Mouse (Mus musculus) kidney, postnatal 36 days (tissue): Measurements from ENCODE around the gene Tbcel.

Experiments
- DNase-seq, 2 experiments: peaks; one replicate each; pipeline ENCODE4 v3.0.0; 2021 to 2022; ENCODE audit warnings: mixed read lengths in 2 of 2

Gene Tbcel

DNA sequence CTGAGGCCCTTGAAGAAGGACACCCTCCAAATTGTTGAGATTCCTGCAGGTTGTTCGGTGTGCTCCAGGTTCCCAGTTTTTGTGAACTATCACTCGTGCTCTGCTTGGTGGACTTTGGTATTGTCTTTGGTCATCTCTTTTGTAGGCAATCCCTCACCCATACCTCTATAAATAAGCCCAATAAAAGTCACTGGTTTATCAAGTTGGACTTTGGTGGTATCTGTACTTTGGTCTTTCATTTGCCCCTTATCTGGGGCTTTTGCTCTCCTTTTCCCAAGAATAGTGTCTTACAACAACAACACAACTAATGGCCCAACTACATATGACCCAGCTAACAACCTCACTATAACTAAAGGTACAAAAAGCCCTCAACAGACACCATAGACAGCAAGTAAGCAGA, 66.4 kb downstream of the Tbcel start:
- DNase-seq: no peak

DNA sequence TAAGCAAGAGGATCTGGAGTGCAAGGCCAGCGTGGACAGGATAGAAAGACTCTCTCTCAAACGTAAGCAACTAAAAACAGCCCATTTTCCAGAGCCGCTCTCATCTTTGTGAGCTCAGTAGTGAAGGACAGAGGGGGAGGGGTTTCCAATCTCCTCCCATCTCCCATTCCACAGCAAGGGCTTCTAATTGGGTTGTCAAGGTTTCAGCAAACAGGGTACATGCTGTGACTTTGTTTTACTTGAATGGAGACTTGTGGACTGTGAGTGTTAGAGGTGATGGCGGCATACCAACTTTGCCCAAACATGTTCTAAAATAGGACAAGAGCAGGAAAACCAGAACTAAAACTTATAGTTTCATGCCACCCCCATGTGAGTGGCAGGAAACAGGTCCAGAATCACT, 68.2 kb downstream of the Tbcel start:
- no peak for DNase-seq

DNA sequence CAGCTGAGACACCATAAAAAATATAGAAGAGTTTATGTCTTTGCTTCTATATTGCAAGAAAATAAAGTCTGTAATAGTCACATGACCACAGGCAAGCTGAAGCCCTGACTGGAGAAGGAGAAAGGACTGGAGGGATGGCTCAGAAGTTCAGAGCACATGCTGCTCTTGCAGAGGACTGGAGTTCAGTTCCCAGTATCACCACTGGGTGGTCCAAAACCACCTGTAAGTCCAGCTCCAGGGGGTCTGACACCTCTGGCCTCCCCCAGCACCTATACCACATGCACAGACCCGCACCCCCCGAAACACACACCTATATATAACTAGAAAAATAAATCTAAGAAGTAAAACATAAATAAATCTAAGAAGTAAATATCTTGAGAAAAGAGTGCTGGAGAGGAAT, 75.5 kb downstream of the Tbcel start:
- peak in 1 of 2 experiments; percentile 44 for DNase-seq

DNA sequence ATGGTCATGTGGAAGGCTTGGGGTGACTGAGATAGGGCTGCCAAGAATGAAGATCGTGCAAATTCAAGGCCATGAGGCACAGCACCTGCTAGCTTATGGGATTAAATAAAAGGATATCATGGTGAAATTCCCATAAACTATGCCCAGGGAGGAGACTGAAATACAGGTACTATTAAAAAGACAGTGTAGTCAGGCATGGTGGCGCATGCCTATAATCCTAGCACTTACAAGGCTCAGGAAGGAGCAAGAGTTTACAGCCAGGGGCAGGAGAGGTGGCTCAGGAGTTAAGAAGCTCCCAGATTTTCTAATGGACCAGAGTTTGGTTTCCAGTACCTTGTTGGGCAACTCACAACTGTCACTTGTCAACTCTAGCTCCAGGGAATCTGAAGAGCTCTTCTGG, 76.0 kb downstream of the Tbcel start:
- DNase-seq: no peak

DNA sequence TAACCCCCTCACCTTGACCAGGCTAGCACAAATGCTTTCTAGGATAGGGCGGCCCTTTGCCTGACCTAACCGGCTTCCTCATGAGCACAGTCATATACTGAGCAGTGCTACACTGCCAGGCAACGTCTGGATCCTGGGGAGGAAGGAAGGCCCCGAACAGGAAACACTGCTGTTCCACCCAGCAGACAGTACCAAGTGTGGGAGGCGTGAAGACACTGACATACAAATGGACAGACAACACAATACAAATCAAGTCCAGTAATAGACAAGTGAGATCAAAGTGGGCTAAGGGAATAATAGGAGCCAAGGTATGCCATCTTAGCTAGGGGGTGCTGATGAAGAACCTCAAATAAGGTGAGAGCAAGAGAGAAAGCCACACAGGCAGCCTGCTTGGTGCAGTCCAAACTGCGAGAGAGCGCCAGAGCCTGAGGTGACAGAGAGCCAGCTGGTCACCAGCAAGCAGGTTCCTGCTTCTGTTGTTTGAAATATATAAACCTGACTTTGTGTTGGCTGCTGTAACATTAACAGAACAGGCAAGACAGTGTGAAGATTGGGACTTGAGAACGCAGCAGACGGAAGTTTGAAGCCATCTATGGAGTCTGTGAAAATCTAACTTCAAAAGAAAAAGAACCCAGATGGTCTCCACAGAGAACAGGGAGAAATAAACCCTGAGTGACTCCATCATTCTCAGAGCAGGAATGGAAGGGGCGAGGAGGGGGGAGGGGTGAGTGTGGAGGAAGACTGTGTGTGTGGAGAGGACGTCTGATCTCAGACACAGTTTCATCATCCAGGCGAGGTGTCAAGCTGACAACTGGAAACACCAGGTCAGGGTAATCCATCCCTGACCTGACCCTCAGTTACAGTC, 79.3 kb downstream of the Tbcel start:
- DNase-seq: peak; percentile 43 to 48

DNA sequence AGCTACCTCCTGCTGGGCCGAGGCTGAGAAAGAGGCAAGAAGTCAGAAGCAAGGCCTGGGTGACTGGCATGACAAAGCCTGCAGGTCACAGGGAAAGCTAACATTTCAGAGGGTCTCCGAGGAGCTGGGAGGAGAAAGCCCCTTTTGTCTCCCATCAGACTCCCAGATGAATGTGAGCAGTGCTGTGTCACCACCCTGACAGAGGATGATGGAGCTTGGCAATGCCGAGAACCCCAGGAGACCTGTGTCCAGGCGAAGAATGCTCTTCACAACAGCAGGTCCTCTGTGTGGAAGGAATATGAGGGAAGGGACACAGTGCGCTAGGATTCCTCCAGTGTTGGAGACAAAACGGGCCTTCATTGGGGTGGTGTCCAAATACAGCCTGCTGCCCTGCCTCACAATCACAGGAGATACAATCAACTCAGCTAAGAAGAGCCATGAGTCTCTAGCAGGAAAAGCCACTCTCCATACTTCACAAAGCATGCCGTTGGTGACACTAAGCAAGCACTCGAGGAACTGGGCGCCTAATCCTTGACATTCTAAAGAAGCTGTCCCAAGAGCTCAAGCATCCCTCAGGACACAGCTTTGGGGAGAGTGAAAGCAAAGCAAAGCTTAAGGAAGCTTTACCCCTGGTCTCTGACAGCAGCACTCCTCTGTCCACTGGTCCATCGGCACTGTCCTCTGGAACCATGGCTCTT, 80.8 kb downstream of the Tbcel start:
- DNase-seq: no peak

DNA sequence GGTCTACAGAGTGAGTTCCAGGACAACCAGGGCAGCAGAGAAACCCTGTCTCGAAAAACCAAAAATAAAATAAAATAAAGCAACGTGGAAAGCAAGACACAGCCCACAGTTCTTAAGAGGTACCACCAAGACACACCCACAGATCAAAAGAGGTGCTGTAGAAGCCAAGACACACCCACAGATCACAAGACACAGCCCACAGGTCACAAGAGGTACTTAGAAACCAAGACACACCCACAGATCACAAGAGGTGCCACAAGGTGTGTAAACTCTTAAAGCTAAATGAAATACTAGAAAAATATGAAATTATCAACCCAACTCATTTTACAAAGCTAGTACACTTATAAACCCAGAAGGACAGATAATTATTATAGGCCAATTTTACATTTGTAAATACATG, 84.0 kb downstream of the Tbcel start:
- no peak for DNase-seq

DNA sequence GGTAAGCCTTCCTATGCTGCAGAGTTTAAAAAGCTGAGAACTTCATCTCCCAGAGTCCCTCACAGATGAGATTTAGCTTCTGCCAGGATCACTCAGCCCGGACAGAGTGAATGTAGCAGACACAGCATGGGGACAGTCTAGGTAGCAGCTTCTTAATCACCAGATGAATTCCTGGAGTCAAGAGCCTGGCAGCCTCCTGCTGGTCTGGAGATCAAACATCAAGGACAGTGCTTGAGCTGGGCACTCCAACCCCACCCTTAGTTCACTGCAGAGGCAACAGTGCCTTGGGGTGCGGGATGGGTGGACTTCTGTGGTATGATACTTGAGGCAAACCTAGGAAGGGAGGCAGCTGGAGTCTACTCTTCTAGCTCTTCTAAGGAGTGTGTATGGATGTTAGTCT, 87.9 kb downstream of the Tbcel start:
- no peak for DNase-seq

DNA sequence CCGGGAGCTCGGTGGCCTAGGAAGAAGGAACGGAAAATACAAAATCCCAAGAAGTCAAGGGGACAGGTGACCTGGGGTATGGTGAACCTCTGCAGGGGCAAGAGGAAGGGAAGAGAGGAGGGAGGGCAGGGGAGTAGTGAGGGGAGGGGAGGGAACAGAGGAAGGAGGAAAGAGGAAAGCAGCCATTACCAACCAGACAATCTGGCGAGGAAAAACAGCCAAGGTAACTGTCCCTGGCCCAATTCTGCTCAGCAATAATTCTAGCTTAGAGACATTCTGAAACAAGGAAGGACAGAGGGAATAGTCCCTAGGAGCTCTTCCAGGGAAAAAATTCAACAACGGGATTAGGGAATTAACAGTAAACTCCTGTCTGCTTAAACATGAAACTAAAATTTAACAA, 88.8 kb downstream of the Tbcel start:
- no peak for DNase-seq

DNA sequence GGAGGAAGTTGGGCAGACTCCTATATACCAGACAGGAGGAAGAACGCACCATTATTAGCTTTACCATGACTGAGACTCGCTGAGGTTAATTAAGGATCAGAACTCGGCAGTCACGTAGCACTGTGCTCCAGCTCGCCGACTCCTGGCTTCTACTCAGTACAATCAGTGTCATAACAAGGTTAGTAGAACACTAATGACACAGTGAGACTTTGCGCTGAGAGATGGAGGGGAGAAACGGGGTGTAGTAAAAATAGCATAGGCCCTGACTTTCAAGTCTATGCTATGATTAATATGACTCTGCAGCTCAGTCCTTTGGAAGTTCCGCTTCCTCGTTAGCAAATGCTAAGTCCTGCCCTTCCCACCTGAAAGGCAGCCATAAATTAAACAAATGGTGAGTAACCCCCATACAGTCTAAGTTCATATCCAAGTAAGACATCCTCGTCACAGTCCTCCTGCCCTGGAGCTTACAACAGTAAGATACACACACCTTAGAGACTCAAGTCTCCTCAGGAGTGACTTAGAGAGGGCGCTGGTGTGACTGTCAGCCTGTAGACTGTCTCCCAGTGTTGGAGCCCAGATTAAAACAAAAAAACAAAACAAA, 90.2 kb downstream of the Tbcel start:
- DNase-seq: no peak

DNA sequence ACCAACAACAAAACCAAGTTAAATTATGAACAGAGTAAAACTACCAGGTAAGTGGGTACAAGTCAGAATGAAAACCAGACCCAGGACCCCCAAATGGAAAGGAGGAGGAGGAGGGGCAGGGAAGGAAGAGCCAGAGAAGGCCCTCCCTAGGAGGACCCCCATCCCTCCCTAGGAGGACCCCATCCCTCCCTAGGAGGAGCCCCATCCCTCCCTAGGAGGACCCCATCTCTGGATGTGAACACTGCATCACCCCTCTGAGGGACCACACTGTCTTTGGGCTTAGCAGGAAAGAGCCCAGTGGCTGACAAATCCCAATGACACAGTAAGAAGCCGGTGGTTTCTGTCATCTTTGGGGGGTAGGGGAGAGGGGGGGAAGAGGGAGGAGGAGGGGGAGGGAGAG, 92.4 kb downstream of the Tbcel start:
- no peak for DNase-seq

DNA sequence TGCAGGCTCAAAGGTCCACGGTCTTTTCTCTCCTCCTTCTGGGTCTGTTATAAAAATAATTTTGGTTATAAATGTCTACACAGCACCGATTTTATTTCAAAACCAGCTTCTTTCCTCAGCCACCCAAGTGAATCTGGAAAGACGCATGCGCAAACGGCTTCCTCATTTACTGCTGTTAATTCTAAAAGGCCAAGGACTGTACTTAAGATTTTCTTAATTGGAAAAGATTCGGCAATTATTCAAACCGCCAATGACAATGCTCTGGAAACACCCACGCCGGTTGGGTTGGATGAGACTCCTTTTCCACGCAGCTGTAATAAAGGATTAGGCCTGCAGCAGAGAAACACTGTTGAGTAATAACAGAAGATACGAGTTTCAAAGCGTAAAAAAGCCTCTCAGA, 94.3 kb downstream of the Tbcel start:
- no peak for DNase-seq

DNA sequence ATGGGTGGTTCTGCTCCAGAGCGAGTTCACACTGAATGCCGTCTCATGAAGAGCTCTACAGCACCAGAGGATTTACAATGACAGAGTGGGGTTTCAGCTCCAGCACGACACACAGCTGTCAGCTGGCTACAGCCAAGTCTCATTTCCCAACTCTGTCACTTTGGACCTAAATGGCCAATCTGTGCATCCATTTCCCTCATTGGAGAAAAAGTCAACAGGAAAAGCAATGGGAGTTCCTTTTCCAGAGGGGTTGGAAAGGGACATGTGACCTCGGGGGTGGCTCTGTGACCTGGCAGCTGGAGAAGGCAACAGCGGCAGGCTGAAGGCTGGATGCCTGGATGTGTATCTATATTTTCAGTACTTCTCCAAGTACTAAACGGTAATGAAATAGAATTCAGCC, 96.3 kb downstream of the Tbcel start:
- DNase-seq: peak in 1 of 2 experiments; percentile 13

DNA sequence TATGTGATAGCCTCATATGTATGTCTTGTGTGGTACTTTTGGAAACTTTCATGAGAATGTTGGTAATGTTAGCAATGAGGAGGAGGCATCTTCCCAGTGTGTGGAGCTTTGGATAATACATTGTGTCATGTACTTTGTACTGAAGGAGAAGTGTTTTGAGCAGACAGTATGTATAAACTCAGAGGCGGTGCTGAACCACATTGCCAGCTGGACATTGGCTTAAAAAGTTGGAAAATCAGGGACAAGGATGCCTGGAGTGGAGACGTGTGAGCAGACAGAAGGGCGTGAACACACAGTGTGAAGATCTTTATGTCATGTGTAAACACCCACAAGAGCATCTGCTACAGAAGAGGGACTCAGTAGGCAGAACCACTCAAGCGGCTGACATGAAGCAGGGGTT, 101.9 kb downstream of the Tbcel start:
- no peak for DNase-seq

DNA sequence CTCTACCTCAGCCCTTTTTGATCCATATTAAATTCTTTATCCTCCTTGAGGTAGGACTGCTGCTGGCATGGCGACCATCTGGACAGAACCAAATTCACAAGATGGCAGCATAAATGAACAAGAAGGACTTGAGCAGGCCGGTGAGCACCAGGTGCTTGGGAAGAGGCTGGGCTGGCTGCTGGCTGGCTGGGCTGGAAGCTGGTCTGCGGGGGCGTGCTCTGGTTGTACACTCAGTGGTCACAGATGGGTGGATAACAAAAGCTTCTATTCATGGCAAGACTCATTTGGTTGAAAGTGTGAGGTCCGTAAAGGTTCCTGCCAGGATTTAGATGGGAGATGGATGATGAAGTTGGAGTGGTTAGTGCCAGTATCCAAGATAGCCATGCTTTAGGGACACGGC, 106.1 kb downstream of the Tbcel start:
- no peak for DNase-seq

DNA sequence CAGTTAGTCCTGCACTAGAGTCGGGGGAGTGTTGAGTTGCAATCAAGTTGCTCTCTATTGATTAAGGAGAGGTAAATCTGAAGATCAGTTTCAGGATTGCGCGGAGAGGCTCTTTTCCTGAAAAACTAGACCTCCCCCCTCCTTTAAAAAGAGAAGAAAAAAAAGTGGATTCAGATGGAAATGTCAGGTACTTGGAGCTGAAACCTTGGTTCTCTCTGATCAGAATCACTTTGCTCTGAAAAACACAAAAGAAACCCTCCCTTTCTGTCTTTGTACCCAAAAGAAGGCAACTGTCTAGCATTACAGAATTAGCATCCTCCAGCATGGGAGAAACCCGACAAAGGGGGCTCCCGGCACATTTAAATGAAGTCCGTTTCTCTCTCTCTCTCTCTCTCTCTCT, 107.8 kb downstream of the Tbcel start, which contains the start of gene Tecta:
Gene Tecta (minus strand): TSS at position 101 of the 400 bp plus-strand sequence.
- no peak for DNase-seq

DNA sequence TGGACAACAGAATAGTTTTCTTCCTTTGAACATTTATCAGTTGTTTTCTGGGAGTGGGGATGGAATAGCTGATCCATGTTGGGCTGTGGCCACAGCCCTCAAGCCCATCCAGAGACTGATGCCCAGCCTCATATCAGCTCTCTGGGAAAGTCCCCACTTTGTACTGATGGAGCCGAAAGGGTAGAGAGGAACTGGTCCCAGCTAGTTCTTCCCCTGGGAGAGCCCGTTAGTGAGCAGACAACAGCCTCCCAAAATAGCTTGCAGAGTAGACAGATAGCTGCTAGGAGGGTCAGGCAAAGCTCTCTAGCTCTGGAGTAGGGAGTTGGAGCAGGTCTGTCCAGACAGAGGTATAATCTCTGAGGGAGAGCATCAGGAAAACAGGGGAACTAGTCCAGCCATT, 111.5 kb downstream of the Tbcel start:
- DNase-seq: no peak

DNA sequence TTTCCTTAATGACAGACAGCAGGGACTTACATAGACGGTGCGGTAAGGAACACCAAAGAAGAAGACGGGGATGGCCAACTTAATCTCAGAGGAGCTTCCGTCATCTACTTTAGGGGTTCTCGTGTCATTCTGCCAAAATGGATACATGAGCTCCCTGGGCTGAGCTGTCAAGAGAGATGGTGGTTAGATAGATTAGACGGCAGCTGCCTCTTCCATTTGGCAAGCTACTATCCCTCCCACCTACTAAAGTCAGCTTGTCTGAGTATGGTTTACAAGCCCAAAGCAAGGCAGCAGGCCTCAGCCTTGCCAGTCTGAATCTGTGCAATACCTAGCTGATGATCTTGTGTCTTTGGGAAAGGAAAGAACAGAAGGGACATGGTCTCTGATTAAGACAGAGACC, 112.7 kb downstream of the Tbcel start:
- DNase-seq: no peak

DNA sequence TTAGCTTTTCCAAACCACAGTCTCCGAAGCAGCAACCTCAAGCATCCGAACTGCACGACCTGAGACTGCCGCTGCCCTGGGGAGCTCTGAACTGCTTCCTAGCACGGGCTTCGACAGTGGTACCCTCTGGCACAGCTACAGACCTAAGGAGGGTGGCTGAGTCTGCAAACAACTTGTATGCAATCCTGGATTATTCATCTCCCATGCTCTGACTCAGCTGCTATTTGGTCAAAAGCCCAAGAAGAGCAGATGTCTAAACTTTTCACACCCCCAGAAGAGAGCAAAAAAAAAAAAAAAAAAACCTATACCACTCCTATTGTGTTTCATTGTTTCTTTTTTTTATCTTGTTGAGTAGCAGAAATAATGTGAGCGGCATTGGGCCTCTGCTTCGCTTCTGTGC, 113.3 kb downstream of the Tbcel start:
- DNase-seq: no peak

DNA sequence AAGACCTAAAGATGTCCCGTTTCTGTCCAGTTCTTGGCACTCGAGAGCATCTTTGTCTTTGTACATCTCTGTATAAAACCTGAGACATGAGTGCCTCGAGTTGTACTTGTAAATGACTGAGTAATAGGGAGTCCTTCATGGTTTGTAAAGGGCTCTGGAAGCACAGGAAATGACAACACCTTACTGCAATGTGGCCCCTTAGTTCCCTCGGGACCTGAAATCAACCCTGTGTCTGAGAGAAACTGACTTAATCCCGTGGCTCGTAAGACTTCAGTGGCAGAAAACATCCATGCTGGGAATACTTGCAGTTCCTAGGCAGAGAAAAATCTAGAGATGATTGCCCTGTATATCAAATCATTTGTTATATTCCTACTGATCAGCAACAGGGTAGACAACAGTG, 114.7 kb downstream of the Tbcel start:
- DNase-seq: no peak

DNA sequence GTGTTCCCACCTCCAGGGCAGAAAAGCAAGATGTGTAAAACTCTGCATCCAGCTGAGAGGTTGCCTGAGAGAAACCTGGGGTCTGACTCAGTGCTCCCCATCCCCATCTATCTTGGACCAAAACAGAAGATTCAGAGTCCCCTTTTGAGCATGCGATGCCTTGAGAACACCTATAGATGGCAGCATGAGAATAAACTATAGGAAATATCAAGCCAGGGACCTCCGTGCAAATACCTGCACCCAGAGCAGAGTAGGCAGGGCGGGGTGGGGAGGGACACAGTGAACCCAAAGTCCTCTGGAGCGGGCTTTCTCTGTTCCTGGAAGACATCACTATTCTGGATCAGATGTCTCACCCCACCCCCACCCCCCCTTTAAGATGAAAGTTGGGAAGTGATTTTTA, 119.1 kb downstream of the Tbcel start:
- DNase-seq: no peak

DNA sequence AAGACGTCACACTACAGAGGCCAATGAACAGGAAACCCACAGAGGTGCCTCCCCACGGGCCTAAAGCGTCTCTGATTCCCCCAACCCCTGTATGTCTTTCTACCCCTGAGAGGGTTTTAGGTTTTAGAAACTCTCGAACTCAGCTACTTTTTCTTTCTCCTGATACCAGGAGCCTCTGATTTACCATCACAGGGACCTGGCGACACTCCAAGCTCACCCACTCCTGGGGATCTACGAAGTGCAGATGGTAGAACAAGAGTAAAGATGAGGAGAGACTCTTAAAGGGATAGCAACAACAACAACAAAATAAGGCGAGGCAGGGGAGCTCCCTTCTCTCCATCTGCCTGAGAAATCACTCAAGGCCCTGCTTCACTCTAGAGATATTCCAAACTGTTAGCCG, 120.6 kb downstream of the Tbcel start:
- DNase-seq: no peak

DNA sequence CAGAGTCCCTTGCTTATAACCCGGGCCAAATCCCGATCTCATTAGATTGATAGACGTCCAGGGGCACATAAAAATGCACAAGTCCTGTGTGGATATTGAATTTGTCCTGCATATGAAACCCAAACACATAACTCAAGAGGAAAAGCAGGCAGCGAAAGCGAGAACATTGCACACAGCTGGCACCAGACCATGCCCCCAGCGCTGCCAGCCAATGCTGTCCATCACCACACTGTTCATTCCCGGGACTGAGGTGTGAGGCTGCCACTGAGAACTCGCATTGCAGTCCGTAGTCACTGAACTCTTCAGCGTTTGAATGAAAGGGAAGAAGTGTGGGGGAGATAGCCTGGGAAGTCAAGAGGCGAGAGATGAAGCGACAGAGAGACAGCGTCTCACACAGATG, 122.0 kb downstream of the Tbcel start:
- DNase-seq: no peak
